Mouse (Mus musculus): ENCODE data around the gene Ttll4.

The Ttll4 gene

DNA sequence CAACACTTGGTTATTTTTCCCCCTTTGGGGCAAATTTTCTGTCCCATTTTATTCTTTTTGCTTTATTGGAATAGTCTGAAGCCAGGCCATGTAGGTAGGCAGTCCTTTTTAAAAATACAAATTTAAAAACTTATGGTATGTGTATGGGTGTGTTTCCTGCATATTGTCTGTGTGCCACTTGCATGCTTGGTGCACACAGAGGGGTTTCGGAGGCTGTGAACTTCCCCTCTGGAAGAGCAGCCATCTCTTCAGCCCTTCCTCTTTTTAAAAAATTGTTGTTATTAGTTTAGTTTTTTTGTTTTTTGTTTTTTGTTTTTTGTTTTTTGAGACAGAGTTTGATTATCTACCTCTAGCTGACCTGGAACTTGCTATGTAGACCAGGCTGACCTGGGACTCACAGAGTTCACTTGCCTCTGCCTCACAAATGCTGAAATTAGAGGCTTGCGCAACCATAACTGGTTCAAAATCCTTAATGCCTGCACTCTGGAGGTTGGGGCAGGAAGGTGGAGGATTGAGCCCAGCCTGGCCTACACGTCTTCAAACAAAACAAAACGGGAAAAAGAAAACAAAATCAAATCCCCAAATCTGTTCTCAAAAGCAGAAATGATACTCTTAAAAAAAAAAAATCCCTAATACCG lies 51.0 kb downstream of the Ttll4 start:
- no peak for DNase-seq

DNA sequence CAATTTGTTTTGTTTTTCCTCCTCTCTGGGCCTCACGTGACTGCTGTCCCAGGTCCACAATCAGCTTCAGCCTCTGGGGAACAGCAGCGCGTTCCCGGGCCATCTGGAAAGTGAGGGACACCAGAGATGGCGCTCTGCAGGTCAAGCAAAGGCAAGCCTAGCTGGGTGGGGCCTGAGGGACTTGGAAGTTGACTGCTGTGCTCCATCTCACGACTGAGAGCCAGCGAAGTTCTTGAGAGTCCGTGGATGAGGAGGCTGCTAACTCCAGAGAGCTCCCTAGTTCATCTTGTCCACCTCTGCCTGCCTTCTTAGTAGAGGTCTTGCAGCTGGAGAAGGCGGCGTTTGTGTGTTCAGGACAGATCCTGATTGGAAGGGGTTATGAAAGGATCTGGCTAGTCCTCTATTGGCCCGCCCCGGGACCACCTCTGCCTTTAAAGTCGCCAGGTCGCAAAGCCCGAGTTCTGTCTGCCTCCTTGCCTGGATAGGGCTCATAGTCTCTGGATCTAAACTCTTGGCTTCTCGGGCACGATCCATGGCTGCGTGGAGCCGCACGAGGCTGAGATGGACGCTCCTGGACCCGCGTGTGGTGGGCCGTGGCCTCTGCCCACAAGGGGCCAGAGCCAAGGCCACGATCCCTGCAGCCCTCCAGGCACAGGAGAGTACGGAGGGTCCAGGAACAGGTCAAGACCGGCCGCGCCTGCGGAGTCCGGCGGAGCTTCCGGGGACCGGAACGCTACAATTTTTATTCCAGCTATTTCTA lies 51.7 kb downstream of the Ttll4 start, which contains the start of gene Cyp27a1:
Gene Cyp27a1 (plus strand): TSS at position 476 of the 760 bp plus-strand sequence.
- DNase-seq, result no peak

DNA sequence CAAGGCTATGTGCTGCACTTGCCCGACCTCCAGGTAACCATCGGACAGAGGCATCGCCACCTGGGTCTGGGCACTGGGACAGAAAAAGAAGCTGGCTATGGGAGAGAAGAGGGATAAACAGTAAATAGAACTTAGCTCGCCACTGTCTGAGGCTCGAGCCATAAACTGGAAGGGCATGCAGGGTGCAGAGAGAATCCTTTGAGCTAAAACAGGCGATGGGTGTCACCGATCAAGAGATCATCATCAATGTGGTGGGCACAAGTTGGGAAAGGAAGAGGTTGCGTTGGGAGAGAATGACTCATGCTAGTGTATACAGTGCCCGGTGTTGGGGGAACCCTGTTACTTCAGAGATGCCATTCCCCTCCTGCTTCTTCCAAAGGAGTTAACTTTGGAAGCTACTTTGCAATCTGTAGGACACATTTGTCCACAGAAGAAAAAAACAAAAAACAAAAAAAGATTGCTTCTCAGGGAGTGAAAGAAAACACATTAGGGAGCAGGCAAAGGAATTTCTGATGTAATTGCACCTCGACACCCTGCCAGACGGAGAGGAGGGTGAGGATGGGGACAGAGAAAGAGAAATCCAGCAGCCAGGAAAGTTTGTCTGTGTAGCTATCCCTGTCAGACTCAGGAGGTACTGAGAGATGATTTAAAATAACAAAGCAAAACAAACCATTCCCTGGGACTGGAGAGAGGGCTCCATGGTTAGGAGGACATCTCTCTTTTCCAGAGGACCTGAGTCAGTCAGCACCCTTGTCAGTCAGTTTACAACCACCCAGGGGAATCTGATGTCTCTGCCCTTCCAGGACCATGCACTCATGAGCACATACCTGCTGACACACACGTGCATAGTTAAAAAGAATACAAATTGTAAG lies 52.5 kb downstream of the Ttll4 start:
- DNase-seq, result no peak

DNA sequence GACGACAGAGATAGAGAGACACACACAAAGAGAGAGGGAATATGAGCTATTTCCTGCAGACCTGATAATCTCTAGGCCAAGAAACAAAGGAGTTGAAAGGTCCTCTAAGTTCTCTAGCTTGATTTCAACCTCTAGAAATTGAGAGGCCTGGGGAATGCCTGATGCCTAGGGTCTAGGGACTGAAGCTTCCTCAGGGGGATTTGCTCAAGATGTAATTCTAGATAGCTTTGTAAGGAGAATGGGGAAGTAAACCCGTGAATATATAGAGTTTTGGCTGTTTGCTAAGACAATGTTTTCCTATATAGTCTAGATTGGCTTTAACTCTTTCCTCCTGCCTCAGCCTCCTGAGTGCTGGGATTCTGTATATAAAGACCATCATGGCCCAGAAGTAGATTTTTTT lies 53.4 kb downstream of the Ttll4 start:
- no peak for DNase-seq

DNA sequence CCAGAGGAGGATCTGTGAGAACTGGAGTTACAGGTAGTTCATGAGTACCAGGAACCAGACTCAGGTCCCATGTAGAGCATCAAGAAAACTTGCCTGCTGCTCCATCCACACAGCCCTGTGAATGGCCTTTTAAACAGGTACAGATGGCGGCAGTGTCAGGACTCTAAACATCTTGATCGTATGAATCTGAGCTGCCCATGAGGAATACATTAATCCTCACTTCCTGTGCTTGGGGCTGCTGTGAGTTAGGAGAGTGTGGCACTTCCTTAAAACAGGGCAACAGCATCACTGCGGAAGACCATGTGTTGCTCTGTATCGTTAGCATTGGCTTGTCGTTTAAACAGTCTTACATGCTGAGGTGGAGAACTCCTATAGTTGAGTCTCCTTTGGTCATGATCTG lies 53.9 kb downstream of the Ttll4 start:
- no peak for DNase-seq

DNA sequence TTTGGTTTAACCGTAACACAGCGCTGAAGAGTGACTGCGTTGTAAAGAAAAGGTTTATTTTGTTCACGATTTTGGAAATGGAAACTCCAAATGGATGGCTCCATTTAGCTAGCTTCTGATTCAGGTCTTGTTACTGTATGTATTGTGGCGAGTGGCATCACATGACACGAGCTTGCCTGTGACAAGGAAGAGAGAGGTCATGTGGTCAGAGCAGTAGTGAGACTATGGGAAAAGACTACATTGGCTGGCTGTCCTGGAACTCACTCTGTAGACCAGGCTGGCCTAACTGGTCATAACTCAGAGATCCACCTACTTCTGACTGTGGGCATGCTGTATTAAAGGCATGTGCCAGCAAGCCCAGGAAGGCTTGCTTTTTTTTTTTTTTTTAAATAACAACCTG lies 54.3 kb downstream of the Ttll4 start:
- no peak for DNase-seq

DNA sequence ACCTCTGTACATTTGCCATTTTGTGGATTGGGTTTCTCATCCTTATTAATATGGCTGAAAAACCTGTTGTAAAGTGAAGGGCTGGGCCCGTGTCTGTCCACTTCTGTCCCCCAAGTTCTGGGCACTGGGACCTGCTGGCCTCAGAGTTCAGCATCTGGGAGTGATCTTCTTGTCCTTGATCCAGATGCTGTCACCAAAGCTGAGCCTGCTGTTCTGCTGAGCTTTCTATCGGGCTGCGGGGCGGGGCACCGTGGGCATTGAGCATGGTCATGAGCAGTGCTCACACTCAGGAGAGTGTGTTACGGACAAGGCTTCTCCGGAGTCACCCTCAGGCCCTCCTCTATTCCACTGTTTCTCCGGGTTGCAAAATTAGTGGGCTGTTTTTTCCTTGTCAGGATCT lies 56.6 kb downstream of the Ttll4 start:
- DNase-seq, result no peak

DNA sequence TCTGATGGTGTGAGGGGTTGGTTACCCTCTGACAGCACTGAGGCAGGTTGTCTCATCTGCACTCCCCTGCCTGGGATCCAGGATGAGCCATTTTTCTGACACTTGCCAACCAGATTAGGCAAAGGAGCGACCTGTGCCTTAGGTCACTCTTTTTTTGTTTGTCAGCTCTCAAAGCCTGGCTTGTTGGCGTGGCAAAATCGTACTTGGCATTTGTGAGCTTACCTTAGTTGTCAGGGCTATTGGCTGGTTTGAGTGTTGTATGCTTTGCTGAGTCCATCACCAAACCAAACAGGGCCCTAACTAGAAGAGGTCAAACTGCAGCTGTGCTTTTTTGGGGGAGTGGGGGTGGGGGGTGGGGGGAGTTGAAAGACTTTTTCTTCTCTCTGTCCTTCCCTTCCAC lies 57.7 kb downstream of the Ttll4 start:
- DNase-seq, result no peak

DNA sequence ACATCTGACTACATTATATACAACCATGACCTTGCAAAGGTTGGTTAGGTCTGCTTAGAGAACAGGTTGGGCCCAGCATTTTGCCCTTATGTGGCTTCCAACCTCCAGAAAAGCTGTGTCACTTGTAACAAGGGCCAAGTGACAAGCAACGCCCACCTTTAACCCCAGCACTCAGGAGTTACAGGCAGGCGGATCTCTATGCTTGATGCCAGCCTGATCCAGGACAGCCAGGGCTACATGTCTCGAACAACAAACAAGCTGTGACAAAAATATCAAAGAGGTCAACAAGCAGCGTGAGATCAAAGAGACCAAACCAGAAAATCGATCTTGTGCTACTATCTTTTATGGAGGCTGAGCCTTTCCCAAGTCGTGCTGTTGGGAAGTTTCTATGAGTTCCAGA lies 60.1 kb downstream of the Ttll4 start:
- no peak for DNase-seq

DNA sequence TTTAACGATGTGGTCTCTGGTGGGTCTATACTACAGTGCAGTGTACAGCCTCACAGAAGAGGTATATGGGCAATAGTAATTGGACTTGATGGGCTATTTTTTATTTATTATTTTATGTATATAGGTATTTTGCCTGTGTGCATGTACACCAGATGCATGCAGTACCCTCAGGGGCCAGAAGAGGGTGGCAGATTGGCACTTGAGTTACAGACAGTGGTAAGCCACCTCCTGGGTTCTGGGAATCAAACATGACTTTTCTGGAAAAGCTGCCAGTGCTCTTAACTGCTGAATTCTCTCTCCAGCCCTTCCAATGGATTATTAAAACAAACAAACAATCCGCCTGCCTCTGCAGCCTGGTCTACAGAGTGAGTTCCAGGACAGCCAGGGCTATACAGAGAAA lies 62.2 kb downstream of the Ttll4 start:
- DNase-seq, result peak; percentile 36

DNA sequence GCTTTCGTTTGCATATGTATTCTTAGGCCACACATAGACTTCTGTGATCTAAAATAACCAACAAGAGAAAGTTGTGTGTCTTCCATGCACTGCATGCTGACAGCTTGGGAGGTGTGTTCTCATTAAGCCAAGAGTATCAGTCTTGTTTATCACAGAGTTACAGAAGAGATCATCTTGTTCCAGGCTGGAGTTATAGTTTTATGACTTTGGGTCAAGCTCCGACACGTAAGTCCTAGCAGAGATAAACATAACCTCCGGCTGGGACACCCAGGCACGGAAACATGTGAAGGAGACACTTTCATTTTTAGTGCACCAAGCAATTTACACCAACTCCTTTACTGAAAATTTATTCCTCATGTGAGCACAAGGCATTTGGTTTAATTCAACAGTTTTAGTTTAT lies 64.6 kb downstream of the Ttll4 start:
- DNase-seq, result no peak

DNA sequence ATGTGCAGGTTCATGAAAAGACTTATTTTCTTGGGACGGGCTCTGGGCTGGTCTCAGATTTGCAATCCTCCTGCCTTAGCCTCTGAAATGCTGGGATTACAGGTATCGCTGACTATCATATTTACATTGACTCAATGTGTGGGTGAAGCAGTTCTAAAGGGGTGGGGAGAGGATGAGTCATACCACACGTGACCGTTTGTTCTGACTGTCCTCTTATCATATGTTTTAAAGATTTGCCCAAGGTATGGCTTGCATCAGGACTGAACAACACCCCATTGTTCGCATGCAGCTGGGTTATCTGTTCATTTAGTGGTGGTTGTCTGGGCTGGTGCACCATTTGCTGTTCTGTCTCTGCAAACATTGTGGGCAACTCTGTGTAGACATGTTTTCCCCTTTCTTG lies 65.1 kb downstream of the Ttll4 start:
- no peak for DNase-seq

DNA sequence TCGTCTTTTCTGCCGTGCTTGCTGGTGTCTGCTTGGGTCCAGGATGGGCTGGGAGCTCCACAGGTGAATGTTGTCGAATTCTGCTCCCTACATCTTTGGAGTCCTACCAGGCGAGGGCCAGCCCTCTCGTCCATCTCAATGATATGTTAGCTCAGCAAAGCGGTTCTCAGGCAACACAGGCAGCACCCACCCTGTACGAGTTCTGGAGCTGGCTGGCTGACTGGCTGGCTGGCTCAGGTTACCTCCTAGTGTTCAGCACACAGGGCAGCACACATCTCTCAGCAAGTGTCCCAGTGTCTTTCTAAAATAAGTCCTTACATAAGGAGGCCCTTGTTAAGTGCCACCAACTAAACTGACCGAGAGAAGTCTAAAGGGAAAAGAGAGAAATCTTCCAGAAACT lies 66.9 kb downstream of the Ttll4 start:
- DNase-seq, result no peak

DNA sequence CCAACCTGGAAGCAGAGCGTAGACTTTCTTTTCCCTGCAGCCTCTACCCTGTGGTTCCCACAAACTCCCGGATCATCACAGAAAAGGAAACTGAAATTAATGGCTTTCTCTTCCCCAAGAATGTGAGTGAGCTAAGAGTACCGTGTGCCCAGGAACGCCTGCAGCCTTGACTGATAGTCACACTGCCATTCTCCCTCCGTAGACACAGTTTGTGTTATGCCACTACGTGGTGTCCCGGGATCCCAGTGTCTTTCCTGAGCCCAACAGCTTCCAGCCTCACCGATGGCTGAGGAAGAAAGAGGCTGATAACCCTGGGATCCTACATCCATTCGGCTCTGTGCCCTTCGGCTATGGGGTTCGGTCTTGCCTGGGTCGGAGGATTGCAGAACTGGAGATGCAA lies 75.4 kb downstream of the Ttll4 start:
- DNase-seq, result no peak

DNA sequence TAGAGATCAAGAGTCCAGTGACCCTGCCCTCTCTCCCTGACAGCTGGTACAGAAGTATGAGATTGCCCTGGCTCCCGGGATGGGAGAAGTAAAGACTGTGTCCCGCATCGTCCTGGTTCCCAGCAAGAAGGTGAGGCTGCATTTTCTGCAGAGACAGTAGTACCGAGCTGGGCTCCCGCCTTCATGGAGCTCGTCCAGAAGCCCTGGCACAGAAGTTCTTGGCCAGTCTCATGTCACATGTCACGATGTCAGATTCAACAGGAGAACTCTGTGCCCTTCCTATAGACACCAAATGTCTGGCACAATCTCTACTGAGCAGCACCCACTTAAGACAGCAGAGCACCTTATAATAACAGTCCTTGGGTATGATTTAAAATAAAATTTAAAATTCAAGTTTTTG lies 76.0 kb downstream of the Ttll4 start:
- DNase-seq, result no peak

DNA sequence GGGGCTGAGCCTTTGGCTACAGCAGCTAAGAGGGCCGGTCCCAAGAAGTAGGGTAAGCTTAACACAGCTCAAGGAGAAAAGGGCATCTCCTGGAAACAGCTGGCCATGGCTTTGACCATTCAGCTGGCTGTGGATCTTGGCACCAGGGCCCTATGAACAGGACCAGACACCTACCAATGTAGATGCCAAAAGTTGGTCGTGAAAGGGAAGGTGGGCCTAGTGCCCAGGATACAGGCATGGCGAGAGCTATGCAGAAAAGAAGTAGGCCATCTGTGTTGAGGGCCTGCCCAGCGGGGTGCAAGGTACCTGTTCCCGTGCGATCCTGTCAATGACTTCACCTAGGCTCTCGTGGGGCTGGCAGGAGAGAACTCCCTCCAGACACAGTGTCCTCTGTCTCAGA lies 79.3 kb downstream of the Ttll4 start:
- DNase-seq, result no peak

DNA sequence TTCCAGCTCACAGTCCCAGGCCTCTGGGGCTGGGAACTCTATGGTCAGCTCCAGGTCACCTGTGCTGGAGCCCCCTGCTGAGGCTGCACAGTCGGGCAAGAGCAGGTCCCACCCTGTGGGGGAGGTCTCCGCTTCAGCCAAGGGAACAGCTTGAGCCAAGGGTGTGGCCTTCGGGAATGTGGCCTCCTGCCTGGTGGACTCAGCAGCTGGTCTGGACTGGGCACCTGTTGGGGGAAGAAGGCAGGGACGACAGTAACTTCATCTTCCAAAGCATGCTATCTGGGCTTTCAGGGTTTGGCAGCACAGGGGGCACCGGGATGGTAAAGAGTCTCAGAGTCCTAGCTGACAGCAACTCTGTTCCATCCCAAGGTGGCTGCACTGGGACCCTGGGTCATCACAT lies 85.8 kb downstream of the Ttll4 start:
- no peak for DNase-seq

DNA sequence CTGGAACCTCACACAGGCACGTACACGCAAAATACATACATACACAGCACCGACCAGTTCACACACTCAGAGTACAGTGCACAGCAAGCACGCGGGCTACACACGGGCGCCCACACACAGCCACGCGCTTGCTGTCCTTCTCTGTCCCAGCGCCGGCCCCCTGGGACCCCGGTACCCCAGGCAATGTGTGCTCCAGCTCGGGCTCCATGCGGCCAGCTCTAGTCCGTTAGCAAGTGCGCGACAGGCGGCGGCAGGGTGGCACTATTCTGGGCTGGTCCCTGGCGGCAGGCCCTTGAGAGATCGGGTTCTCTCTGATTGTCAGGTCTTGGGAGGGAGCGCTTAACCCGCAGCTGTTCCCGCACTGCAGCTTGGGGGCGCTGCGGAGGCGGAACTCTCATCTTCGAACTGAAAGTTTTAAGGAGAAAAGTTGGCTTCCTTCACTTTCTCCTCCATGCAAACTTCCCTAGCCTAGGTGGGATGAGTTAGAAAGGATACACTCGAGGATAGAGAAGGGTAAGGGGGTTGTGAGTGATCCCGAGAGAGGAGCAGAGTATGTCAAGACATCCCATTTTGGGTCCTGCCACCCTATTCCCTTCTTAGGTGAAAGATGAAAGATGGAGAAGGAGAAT lies 87.2 kb downstream of the Ttll4 start, which contains the start of gene Prkag3:
Gene Prkag3 (minus strand): TSS at position 579 of the 629 bp plus-strand sequence.
- DNase-seq, result peak; percentile 59

DNA sequence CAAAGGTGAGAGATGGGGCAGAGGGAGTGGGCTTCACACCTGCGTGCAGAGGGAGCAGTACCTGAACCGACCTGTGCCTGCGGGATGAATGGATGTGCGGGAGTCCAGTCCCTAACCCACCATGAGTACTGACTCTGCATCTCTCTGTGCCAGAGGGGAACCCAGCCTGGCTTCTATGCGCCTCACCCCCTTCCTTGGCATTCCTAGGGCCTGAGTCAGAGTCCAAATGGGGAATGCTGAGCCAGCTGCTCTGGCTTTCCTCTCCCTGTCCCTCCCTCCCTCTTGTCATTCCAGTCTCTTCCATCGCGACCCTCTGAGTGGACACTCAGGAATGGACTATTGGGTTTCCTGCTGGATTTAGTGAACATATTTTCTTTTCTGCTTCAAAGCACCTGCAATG lies 87.8 kb downstream of the Ttll4 start:
- no peak for DNase-seq

DNA sequence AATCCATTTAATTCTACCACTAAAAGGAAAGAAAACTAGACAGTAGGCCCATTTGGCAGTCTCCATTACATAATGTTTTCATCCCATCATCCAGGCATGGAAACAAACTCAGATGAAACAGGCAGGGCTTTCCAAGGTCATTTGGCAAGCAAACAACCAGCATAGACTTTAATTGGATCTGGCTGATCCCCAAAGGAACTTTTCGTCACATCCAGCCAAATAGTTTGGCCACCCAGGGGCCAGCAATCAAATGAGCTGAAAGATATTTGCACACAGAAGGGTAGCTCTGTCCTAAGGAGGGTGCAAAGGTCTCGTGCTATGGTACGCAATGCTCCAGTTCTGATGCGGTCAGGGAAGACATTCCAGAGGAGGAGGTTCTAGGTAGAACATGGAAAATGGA lies 89.1 kb downstream of the Ttll4 start:
- no peak for DNase-seq

DNA sequence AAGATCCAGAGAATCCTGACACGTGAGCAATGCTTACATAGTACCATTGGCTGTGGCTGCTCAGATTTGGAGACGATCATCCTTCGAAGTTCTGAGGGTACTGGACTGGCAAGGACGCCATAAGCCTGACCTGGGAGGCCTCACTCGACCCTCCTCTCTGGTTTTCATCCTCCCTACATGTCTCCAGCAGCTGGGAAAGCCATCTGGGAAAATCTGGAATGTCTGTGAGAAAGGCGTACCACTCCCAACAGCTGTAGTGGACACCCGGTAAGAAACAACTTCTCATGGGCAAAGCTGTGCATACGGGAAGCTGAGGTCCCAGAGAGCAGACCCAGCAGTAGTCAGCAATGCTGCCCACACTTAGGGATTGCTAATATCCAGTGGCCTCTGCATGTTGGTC lies 90.6 kb downstream of the Ttll4 start:
- DNase-seq, result no peak

DNA sequence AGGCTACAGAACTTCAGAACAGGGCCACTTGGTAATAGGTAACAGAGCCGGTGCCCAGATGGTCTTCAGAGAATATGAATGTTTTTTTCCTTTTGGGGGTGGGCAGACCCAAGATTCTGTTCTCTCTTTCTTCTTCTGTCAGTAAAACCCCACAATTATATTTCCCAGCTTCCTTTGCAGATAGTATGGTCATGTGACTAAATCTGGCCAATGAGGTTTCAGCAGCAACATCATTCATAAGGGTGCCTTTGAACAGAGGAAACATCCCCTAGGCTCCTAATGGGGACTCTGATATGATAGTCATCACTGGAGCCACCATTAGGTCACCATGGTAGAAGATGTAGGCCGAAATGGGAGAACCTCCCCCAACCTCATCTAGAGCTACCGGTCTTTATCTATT lies 91.3 kb downstream of the Ttll4 start:
- DNase-seq, result no peak
